Mouse (Mus musculus) kidney, embryonic 14.5 days (tissue): ENCODE results near the gene Nr3c2. TPM values are rescaled to one million over a fixed set of nuclear protein-coding genes. Genes with fewer than 3 reads are reported as not detected.

ENCODE experiments used
- ATAC-seq: fragments of 200-750 bp; cut with Nextera tagmentation; 2 replicates; pipeline ENCODE4 v1.8.0; 2017; ENCODE audit warnings: moderate number of reproducible peaks, mild to moderate bottlenecking, moderate TSS enrichment, moderate library complexity; ENCODE audit not compliant: low FRiP score, low TSS enrichment
- H3K27ac ChIP-seq: fragments of 300-500 bp; sonication (generic); 2 replicates; pipeline ENCODE4 v1.5.1; 2014; ENCODE audit warnings: low read depth, mild to moderate bottlenecking, low read length, moderate library complexity, mixed read lengths
- H3K27me3 ChIP-seq: fragments of 300-500 bp; sonication (generic); 2 replicates; pipeline ENCODE4 v1.6.1; 2014; ENCODE audit warnings: mild to moderate bottlenecking, low read length; ENCODE audit not compliant: control insufficient read depth, insufficient read depth
- H3K36me3 ChIP-seq: fragments of 300-500 bp; sonication (generic); 2 replicates; pipeline ENCODE4 v1.6.1; 2014; ENCODE audit warnings: low read length, mixed read lengths; ENCODE audit not compliant: control insufficient read depth, insufficient read depth
- H3K4me1 ChIP-seq: fragments of 300-500 bp; sonication (generic); 2 replicates; pipeline ENCODE4 v1.6.1; 2014; ENCODE audit warnings: low read length, mixed read lengths; ENCODE audit not compliant: control insufficient read depth, insufficient read depth
- H3K4me2 ChIP-seq: fragments of 300-500 bp; sonication (generic); replicated peaks from 2 replicates; pipeline ENCODE4 v1.6.1; 2014; ENCODE audit warnings: low read depth, mild to moderate bottlenecking, low read length
- H3K4me3 ChIP-seq: fragments of 300-500 bp; sonication (generic); 2 replicates; pipeline ENCODE4 v1.5.1; 2014; ENCODE audit warnings: mild to moderate bottlenecking, low read length
- H3K9ac ChIP-seq: fragments of 300-500 bp; sonication (generic); 2 replicates; pipeline ENCODE4 v1.6.1; 2014; ENCODE audit warnings: low read depth, mild to moderate bottlenecking, low read length, moderate library complexity
- H3K9me3 ChIP-seq: fragments of 300-500 bp; sonication (generic); 2 replicates; pipeline ENCODE4 v1.6.1; 2016; ENCODE audit warnings: low read length; ENCODE audit not compliant: control insufficient read depth
- WGBS: fragments of 180-500 bp; shearing (Covaris S2); extraction: QIAGEN DNeasy Blood & Tissue Kit; methylation state at CpG from one replicate; pipeline ENCODE4 v1.1.7; 2014; 5-methylcytosine and 5-hydroxymethylcytosine counted together
- polyA plus RNA-seq: library from polyadenylated mRNA; unstranded; fragments of >200 nt; fragmentation: Nextera tagmentation; extraction: Ambion mirVana; gene quantifications from 2 replicates; pipeline ENCODE4 v1.2.1, GENCODE M21; 2014

Gene Nr3c2
- polyA plus RNA-seq, 1 experiment from 2014 or later: 1.4 TPM

GRCm38 (mm10) chr8:77041214-77041613 lies 142.0 kb downstream of the Nr3c2 start:
- Histone ChIP-seq H3K4me1 (no peaks in the 10 kb centered on the region), H3K9ac (no peak overlapping the region), H3K4me2 (no peak overlapping the region), H3K36me3 (no peaks in the 10 kb centered on the region), H3K27ac (no peak overlapping the region), H3K9me3 (no peaks in the 10 kb centered on the region), H3K4me3 (no peak overlapping the region), H3K27me3 (no peaks in the 10 kb centered on the region)
- WGBS: 93% methylated on average over 5 of the region's 5 CpGs
- no peak for ATAC-seq

GRCm38 (mm10) chr8:77044849-77045248 lies 145.6 kb downstream of the Nr3c2 start:
- no peaks in the 10 kb centered on the region for H3K4me1 ChIP-seq
- no peak overlapping the region for H3K27ac ChIP-seq
- H3K36me3 ChIP-seq: no peaks in the 10 kb centered on the region
- H3K9me3 ChIP-seq: no peaks in the 10 kb centered on the region
- H3K4me3 ChIP-seq: no peak overlapping the region
- no peak overlapping the region for H3K9ac ChIP-seq
- no peak overlapping the region for H3K4me2 ChIP-seq
- 83% methylated on average over 12 of the region's 12 CpGs for WGBS
- no peak for ATAC-seq
- H3K27me3 ChIP-seq: no peaks in the 10 kb centered on the region

- no peak overlapping the region for H3K4me2 ChIP-seq
- no peaks in the 10 kb centered on the region for H3K36me3 ChIP-seq
- H3K9me3 ChIP-seq: no peaks in the 10 kb centered on the region
- no peaks in the 10 kb centered on the region for H3K4me1 ChIP-seq
- H3K9ac ChIP-seq: no peak overlapping the region
- H3K27me3 ChIP-seq: no peaks in the 10 kb centered on the region
- no peak for ATAC-seq
- H3K4me3 ChIP-seq: no peak overlapping the region
- H3K27ac ChIP-seq: no peak overlapping the region
- 93% methylated on average over 1 of the region's 1 CpGs for WGBS
Observed at GRCm38 (mm10) chr8:77045711-77046110, 146.5 kb downstream of the Nr3c2 start.

GRCm38 (mm10) chr8:77046217-77046616 lies 147.0 kb downstream of the Nr3c2 start:
- no peak overlapping the region for H3K9ac ChIP-seq
- H3K4me1 ChIP-seq: no peaks in the 10 kb centered on the region
- no peak overlapping the region for H3K4me2 ChIP-seq
- H3K9me3 ChIP-seq: no peaks in the 10 kb centered on the region
- H3K4me3 ChIP-seq: no peak overlapping the region
- 91% methylated on average over 5 of the region's 5 CpGs for WGBS
- no peak for ATAC-seq
- no peak overlapping the region for H3K27ac ChIP-seq
- H3K36me3 ChIP-seq: no peaks in the 10 kb centered on the region
- H3K27me3 ChIP-seq: no peaks in the 10 kb centered on the region

- no peaks in the 10 kb centered on the region for H3K4me1 ChIP-seq
- WGBS: 61% methylated on average over 3 of the region's 3 CpGs
- no peaks in the 10 kb centered on the region for H3K27me3 ChIP-seq
- no peak overlapping the region for H3K4me3 ChIP-seq
- no peak for ATAC-seq
- H3K27ac ChIP-seq: no peak overlapping the region
- H3K4me2 ChIP-seq: no peak overlapping the region
- no peaks in the 10 kb centered on the region for H3K36me3 ChIP-seq
- H3K9ac ChIP-seq: no peak overlapping the region
- no peaks in the 10 kb centered on the region for H3K9me3 ChIP-seq
Observed at GRCm38 (mm10) chr8:77046731-77047130, 147.5 kb downstream of the Nr3c2 start.

GRCm38 (mm10) chr8:77051399-77052275 lies 152.4 kb downstream of the Nr3c2 start:
- Histone ChIP-seq H3K9ac (no peak overlapping the region), H3K27ac (no peak overlapping the region), H3K4me2 (no peak overlapping the region), H3K36me3 (no peaks in the 10 kb centered on the region), H3K9me3 (no peaks in the 10 kb centered on the region), H3K27me3 (no peaks in the 10 kb centered on the region), H3K4me3 (no peak overlapping the region), H3K4me1 (no peaks in the 10 kb centered on the region)
- no peak for ATAC-seq
- WGBS: 85% methylated on average over 10 of the region's 10 CpGs

- Histone ChIP-seq H3K36me3 (no peaks in the 10 kb centered on the region), H3K4me1 (no peaks in the 10 kb centered on the region), H3K27ac (no peak overlapping the region), H3K9me3 (no peaks in the 10 kb centered on the region), H3K9ac (no peak overlapping the region), H3K27me3 (no peaks in the 10 kb centered on the region), H3K4me3 (no peak overlapping the region), H3K4me2 (no peak overlapping the region)
- WGBS: 93% methylated on average over 3 of the region's 3 CpGs
- no peak for ATAC-seq
Observed at GRCm38 (mm10) chr8:77055492-77056021, 156.3 kb downstream of the Nr3c2 start.

- Histone ChIP-seq H3K27me3 (no peaks in the 10 kb centered on the region), H3K4me2 (no peak overlapping the region), H3K9me3 (no peaks in the 10 kb centered on the region), H3K36me3 (no peaks in the 10 kb centered on the region), H3K9ac (no peak overlapping the region), H3K27ac (no peak overlapping the region), H3K4me3 (no peak overlapping the region), H3K4me1 (no peaks in the 10 kb centered on the region)
- ATAC-seq: no peak
- 94% methylated on average over 6 of the region's 6 CpGs for whole genome bisulfite sequencing
Observed at GRCm38 (mm10) chr8:77056853-77057252, 157.6 kb downstream of the Nr3c2 start.

- Histone ChIP-seq H3K27ac (no peak overlapping the region), H3K4me1 (no peaks in the 10 kb centered on the region), H3K4me2 (no peak overlapping the region), H3K4me3 (no peak overlapping the region), H3K36me3 (no peaks in the 10 kb centered on the region), H3K9ac (no peak overlapping the region), H3K9me3 (no peaks in the 10 kb centered on the region), H3K27me3 (no peaks in the 10 kb centered on the region)
- WGBS: 78% methylated on average over 4 of the region's 4 CpGs
- no peak for ATAC-seq
Observed at GRCm38 (mm10) chr8:77082687-77083086, 183.4 kb downstream of the Nr3c2 start.
